Mouse (Mus musculus) left cerebral cortex, postnatal 4 days (tissue): ENCODE data around the gene Clk1. TPM values are rescaled to one million over a fixed set of nuclear protein-coding genes. Genes with fewer than 3 reads are reported as not detected.
A peak's percentile ranks its signal among the peaks of the same experiment; 100 is the strongest.

Source experiments
- DNase-seq: peaks from one replicate; pipeline ENCODE4 v3.0.0-alpha.2; 2022
- intact Hi-C: fragments of 180-260 bp; cut with DNase I; formaldehyde crosslinking; loops from one replicate; pipeline ENCODE4 v1.15.1; 2025
- total RNA-seq, 2 experiments: library from RNA; stranded (reverse); gene quantifications; 2 replicates each; pipeline ENCODE4 v1.2.3; 2021

Clk1 gene
- total RNA-seq, result 100 to 1,000 TPM; 103 TPM

GRCm38 (mm10) chr1:58423371-58424248 lies at the start of gene Clk1:
Gene Clk1, minus strand, starts transcription at chr1:58424066.
- intact Hi-C loops, result no loop called here
- peak; percentile 97 for DNase-seq

- DNase-seq, result no peak
- intact Hi-C loops, result no loop called here
Measured at GRCm38 (mm10) chr1:58465561-58465960, 41.7 kb upstream of the Clk1 start.

GRCm38 (mm10) chr1:58465042-58465441 lies 41.2 kb upstream of the Clk1 start:
- intact Hi-C loops, result no loop called here

GRCm38 (mm10) chr1:58463935-58464334 lies 40.1 kb upstream of the Clk1 start:
- intact Hi-C loops, result no loop called here
- DNase-seq, result no peak

More at GRCm38 (mm10) chr1:58465042-58465441, 41.2 kb upstream of the Clk1 start:
- DNase-seq, result no peak

- no peak for DNase-seq
- intact Hi-C loops, result no loop called here
Measured at GRCm38 (mm10) chr1:58460566-58460965, 36.7 kb upstream of the Clk1 start.

- no peak for DNase-seq
- intact Hi-C loops, result no loop called here
Measured at GRCm38 (mm10) chr1:58458867-58459266, 35.0 kb upstream of the Clk1 start.

GRCm38 (mm10) chr1:58458175-58458574 lies 34.3 kb upstream of the Clk1 start:
- intact Hi-C loops, result no loop called here
- no peak for DNase-seq

GRCm38 (mm10) chr1:58454316-58454715 lies 30.4 kb upstream of the Clk1 start:
- no peak for DNase-seq
- intact Hi-C loops, result no loop called here

- intact Hi-C loops, result no loop called here
- DNase-seq, result no peak
Measured at GRCm38 (mm10) chr1:58448396-58448795, 24.5 kb upstream of the Clk1 start.

- no peak for DNase-seq
- intact Hi-C loops, result no loop called here
Measured at GRCm38 (mm10) chr1:58447766-58448165, 23.9 kb upstream of the Clk1 start.

GRCm38 (mm10) chr1:58445861-58446260 lies 22.0 kb upstream of the Clk1 start:
- no peak for DNase-seq
- intact Hi-C loops, result no loop called here

- intact Hi-C loops, result no loop called here
- peak; percentile 82 for DNase-seq
Measured at GRCm38 (mm10) chr1:58445143-58445722, 21.4 kb upstream of the Clk1 start, which contains the start of the genes Nif3l1 and Ppil3. Gene Nif3l1, plus strand, starts transcription at chr1:58445151. Gene Ppil3, minus strand, starts transcription at chr1:58445486.

GRCm38 (mm10) chr1:58444691-58445090 lies 20.8 kb upstream of the Clk1 start:
- intact Hi-C loops, result no loop called here
- no peak for DNase-seq

- intact Hi-C loops, result no loop called here
- no peak for DNase-seq
Measured at GRCm38 (mm10) chr1:58424551-58424950, 685 bp upstream of the Clk1 start.

- intact Hi-C loops, result no loop called here
- no peak for DNase-seq
Measured at GRCm38 (mm10) chr1:58422879-58423278, 987 bp downstream of the Clk1 start.

- intact Hi-C loops, result no loop called here
- DNase-seq, result peak; percentile 37
Measured at GRCm38 (mm10) chr1:58420961-58421360, 2.9 kb downstream of the Clk1 start.

GRCm38 (mm10) chr1:58420032-58420431 lies 3.8 kb downstream of the Clk1 start:
- intact Hi-C loops, result no loop called here
- DNase-seq, result no peak

GRCm38 (mm10) chr1:58416048-58416447 lies 7.8 kb downstream of the Clk1 start:
- intact Hi-C loops, result no loop called here
- no peak for DNase-seq

GRCm38 (mm10) chr1:58415442-58415841 lies 8.4 kb downstream of the Clk1 start:
- intact Hi-C loops, result no loop called here
- DNase-seq, result no peak

GRCm38 (mm10) chr1:58410776-58411175 lies 13.1 kb downstream of the Clk1 start:
- no peak for DNase-seq
- intact Hi-C loops, result no loop called here

GRCm38 (mm10) chr1:58410198-58410588 lies 13.7 kb downstream of the Clk1 start:
- intact Hi-C loops, result no loop called here
- DNase-seq, result no peak

- intact Hi-C loops, result no loop called here
- DNase-seq, result no peak
Measured at GRCm38 (mm10) chr1:58409553-58410197, 14.2 kb downstream of the Clk1 start.
